Mouse (Mus musculus) lung, embryonic 15.5 days (tissue): ENCODE measurements at regions not wholly inside any gene's neighbourhood (a gene's known extent, or its start where the extent isn't known, plus 50 kb on each side); places are given as distances from the start of the nearest gene placed in this dataset.

Experiments
- ATAC-seq: fragments of 200-750 bp; cut with Nextera tagmentation; 2 replicates; pipeline ENCODE4 v1.8.0; 2017; ENCODE audit warnings: moderate number of reproducible peaks, borderline replicate concordance; ENCODE audit not compliant: low FRiP score, low TSS enrichment; ENCODE audit errors: extremely low read depth
- H3K27ac ChIP-seq: fragments of 300-500 bp; sonication (generic); 2 replicates; pipeline ENCODE4 v1.5.1; 2015; ENCODE audit warnings: moderate library complexity, mild to moderate bottlenecking, inconsistent platforms
- H3K27me3 ChIP-seq: fragments of 300-500 bp; sonication (generic); 2 replicates; pipeline ENCODE4 v1.6.1; 2015; ENCODE audit warnings: inconsistent platforms
- H3K36me3 ChIP-seq: fragments of 300-500 bp; sonication (generic); 2 replicates; pipeline ENCODE4 v1.6.1; 2015; ENCODE audit warnings: inconsistent platforms
- H3K4me1 ChIP-seq: fragments of 300-500 bp; sonication (generic); 2 replicates; pipeline ENCODE4 v1.6.1; 2015; ENCODE audit warnings: inconsistent platforms
- H3K4me2 ChIP-seq: fragments of 300-500 bp; sonication (generic); 2 replicates; pipeline ENCODE4 v1.6.1; 2015; ENCODE audit warnings: inconsistent platforms, mild to moderate bottlenecking, moderate library complexity
- H3K4me3 ChIP-seq: fragments of 300-500 bp; sonication (generic); 2 replicates; pipeline ENCODE4 v1.5.1; 2015; ENCODE audit warnings: mild to moderate bottlenecking, inconsistent platforms
- H3K9ac ChIP-seq: fragments of 300-500 bp; sonication (generic); 2 replicates; pipeline ENCODE4 v1.6.1; 2015; ENCODE audit warnings: inconsistent platforms
- H3K9me3 ChIP-seq: fragments of 300-500 bp; sonication (generic); 2 replicates; pipeline ENCODE4 v1.6.1; 2016; ENCODE audit warnings: inconsistent platforms
- WGBS: fragments of 180-500 bp; shearing (Covaris S2); methylation state at CpG from one replicate; pipeline ENCODE4 v1.1.7; 2015; 5-methylcytosine and 5-hydroxymethylcytosine counted together

DNA sequence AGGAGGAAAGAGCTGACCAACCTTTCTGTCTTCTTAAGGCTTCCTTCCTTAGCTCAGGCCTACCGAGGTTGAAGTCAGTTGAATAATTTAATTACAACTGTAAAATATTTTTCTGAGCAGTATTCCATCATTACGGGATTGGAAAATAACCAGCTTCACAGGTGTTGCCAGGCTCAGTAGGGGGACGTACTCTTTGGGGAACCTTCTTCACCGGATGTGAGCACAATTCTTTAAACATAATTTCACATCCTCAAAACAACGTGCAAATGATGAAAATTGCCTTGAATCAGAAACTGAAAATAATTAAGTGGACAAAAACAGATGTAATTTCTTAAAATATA is 515.9 kb downstream of the Tns3 start:
- Histone ChIP-seq H3K4me3 (no peak overlapping the region), H3K4me1 (no peaks in the 10 kb centered on the region), H3K36me3 (no peaks in the 10 kb centered on the region), H3K9me3 (no peaks in the 10 kb centered on the region), H3K27me3 (no peaks in the 10 kb centered on the region), H3K27ac (no peak overlapping the region), H3K9ac (no peak overlapping the region), H3K4me2 (no peak overlapping the region)
- no peak for ATAC-seq
- 86% methylated on average over 5 of the region's 5 CpGs for WGBS

- ATAC-seq, result no peak
- no peak overlapping the region for H3K4me2 ChIP-seq
- H3K4me1 ChIP-seq, result no peaks in the 10 kb centered on the region
- no peak overlapping the region for H3K9ac ChIP-seq
- H3K27ac ChIP-seq, result no peak overlapping the region
- H3K4me3 ChIP-seq, result no peak overlapping the region
- H3K36me3 ChIP-seq, result no peaks in the 10 kb centered on the region
- no peaks in the 10 kb centered on the region for H3K9me3 ChIP-seq
- no peaks in the 10 kb centered on the region for H3K27me3 ChIP-seq
- 64% methylated on average over 6 of the region's 6 CpGs for WGBS
Observed at GRCm38 (mm10) chr11:8147790-8148484, 516.4 kb downstream of the Tns3 start.

GRCm38 (mm10) chr11:8137366-8137765 is 527.0 kb downstream of the Tns3 start:
- Histone ChIP-seq H3K4me3 (no peak overlapping the region), H3K4me1 (no peaks in the 10 kb centered on the region), H3K36me3 (no peaks in the 10 kb centered on the region), H3K9ac (no peak overlapping the region), H3K27me3 (no peaks in the 10 kb centered on the region), H3K4me2 (no peak overlapping the region), H3K27ac (no peak overlapping the region), H3K9me3 (no peaks in the 10 kb centered on the region)
- 35% methylated on average over 4 of the region's 4 CpGs for WGBS
- no peak for ATAC-seq

GRCm38 (mm10) chr11:8136666-8137065 is 527.7 kb downstream of the Tns3 start:
- Histone ChIP-seq H3K4me1 (no peaks in the 10 kb centered on the region), H3K36me3 (no peaks in the 10 kb centered on the region), H3K9me3 (no peaks in the 10 kb centered on the region), H3K27ac (no peak overlapping the region), H3K9ac (no peak overlapping the region), H3K4me2 (no peak overlapping the region), H3K4me3 (no peak overlapping the region), H3K27me3 (no peaks in the 10 kb centered on the region)
- 76% methylated on average over 4 of the region's 4 CpGs for WGBS
- ATAC-seq, result no peak

- Histone ChIP-seq H3K27me3 (no peaks in the 10 kb centered on the region), H3K27ac (no peak overlapping the region), H3K9me3 (no peaks in the 10 kb centered on the region), H3K4me1 (no peaks in the 10 kb centered on the region), H3K9ac (no peak overlapping the region), H3K4me2 (no peak overlapping the region), H3K4me3 (no peak overlapping the region), H3K36me3 (no peaks in the 10 kb centered on the region)
- ATAC-seq, result no peak
- WGBS, result 66% methylated on average over 2 of the region's 2 CpGs
Observed at GRCm38 (mm10) chr11:8109286-8109685, 555.0 kb downstream of the Tns3 start.

GRCm38 (mm10) chr11:8101091-8101490 is 563.2 kb downstream of the Tns3 start:
- 71% methylated on average over 7 of the region's 7 CpGs for WGBS
- H3K27me3 ChIP-seq, result no peaks in the 10 kb centered on the region
- no peaks in the 10 kb centered on the region for H3K9me3 ChIP-seq
- H3K27ac ChIP-seq, result no peak overlapping the region
- H3K4me2 ChIP-seq, result no peak overlapping the region
- no peaks in the 10 kb centered on the region for H3K4me1 ChIP-seq
- H3K36me3 ChIP-seq, result no peaks in the 10 kb centered on the region
- H3K9ac ChIP-seq, result no peak overlapping the region
- H3K4me3 ChIP-seq, result no peak overlapping the region
- no peak for ATAC-seq

- 85% methylated on average over 2 of the region's 2 CpGs for WGBS
- Histone ChIP-seq H3K4me1 (no peaks in the 10 kb centered on the region), H3K27ac (no peak overlapping the region)
Observed at GRCm38 (mm10) chr11:8084328-8084727, 580.0 kb downstream of the Tns3 start.

DNA sequence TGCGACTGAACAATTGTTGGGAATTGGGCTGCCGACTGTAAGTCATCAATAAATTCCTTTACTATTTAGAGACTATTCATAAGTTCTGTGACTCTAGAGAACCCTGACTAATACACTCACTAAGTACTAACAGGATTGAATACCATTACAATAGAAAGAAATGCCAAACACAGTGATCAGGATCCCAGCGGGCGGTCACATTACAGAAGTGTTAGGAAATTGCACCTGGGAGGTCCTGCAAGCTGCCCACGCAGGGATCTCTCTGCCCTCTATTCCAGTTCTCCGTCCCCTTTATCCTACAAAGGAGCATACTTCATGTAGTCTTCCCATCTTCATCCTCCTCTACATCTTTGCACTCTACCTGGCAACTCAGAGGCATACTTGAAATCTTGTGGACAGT is 581.5 kb downstream of the Tns3 start:
- Histone ChIP-seq H3K27ac (no peak overlapping the region), H3K27me3 (no peaks in the 10 kb centered on the region), H3K4me1 (no peaks in the 10 kb centered on the region), H3K36me3 (no peaks in the 10 kb centered on the region), H3K4me3 (no peak overlapping the region), H3K9ac (no peak overlapping the region), H3K4me2 (no peak overlapping the region), H3K9me3 (no peaks in the 10 kb centered on the region)
- no peak for ATAC-seq
- 84% methylated on average over 4 of the region's 6 CpGs for whole genome bisulfite sequencing

More at GRCm38 (mm10) chr11:8084328-8084727, 580.0 kb downstream of the Tns3 start:
- Histone ChIP-seq H3K4me3 (no peak overlapping the region), H3K4me2 (no peak overlapping the region), H3K27me3 (no peaks in the 10 kb centered on the region), H3K36me3 (no peaks in the 10 kb centered on the region), H3K9ac (no peak overlapping the region), H3K9me3 (no peaks in the 10 kb centered on the region)
- no peak for ATAC-seq

- no peaks in the 10 kb centered on the region for H3K9me3 ChIP-seq
- H3K27me3 ChIP-seq, result no peaks in the 10 kb centered on the region
- ATAC-seq, result no peak
- no peak overlapping the region for H3K27ac ChIP-seq
- H3K36me3 ChIP-seq, result no peaks in the 10 kb centered on the region
- no peak overlapping the region for H3K4me3 ChIP-seq
- no peak overlapping the region for H3K4me2 ChIP-seq
- 57% methylated on average over 1 of the region's 1 CpGs for WGBS
- no peak overlapping the region for H3K9ac ChIP-seq
- no peaks in the 10 kb centered on the region for H3K4me1 ChIP-seq
Observed at GRCm38 (mm10) chr11:8073321-8073720, 591.0 kb downstream of the Tns3 start.

DNA sequence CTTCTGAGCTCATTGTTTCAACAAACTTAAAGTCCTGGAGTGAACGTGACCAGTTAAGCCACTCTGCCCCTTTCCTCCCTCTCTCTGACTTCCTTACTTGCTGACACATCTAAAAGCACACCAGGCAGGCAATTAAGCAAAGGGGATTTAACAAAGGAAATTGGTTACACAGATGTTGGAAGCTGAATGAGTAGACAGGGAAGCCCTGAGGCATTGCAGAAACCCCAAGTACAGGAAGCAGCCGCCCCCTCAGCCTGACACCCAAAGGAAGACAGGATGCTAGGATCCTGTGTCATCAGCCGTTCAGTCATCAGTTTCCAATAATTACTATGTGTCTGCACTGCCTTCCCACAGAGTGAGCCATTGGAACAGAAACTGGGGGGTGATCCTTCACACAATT is 595.5 kb downstream of the Tns3 start:
- Histone ChIP-seq H3K4me1 (no peaks in the 10 kb centered on the region), H3K4me3 (no peak overlapping the region), H3K9me3 (no peaks in the 10 kb centered on the region), H3K27me3 (no peaks in the 10 kb centered on the region), H3K4me2 (no peak overlapping the region), H3K27ac (no peak overlapping the region), H3K36me3 (no peaks in the 10 kb centered on the region), H3K9ac (no peak overlapping the region)
- 21% methylated on average over 3 of the region's 3 CpGs for WGBS
- ATAC-seq, result no peak

- H3K36me3 ChIP-seq, result no peaks in the 10 kb centered on the region
- 85% methylated on average over 4 of the region's 4 CpGs for WGBS
- no peaks in the 10 kb centered on the region for H3K4me1 ChIP-seq
- H3K27me3 ChIP-seq, result no peaks in the 10 kb centered on the region
- no peak overlapping the region for H3K27ac ChIP-seq
- no peak overlapping the region for H3K4me3 ChIP-seq
- H3K9me3 ChIP-seq, result no peaks in the 10 kb centered on the region
- no peak overlapping the region for H3K4me2 ChIP-seq
- ATAC-seq, result no peak
- no peak overlapping the region for H3K9ac ChIP-seq
Observed at GRCm38 (mm10) chr11:8067330-8067729, 597.0 kb downstream of the Tns3 start.

DNA sequence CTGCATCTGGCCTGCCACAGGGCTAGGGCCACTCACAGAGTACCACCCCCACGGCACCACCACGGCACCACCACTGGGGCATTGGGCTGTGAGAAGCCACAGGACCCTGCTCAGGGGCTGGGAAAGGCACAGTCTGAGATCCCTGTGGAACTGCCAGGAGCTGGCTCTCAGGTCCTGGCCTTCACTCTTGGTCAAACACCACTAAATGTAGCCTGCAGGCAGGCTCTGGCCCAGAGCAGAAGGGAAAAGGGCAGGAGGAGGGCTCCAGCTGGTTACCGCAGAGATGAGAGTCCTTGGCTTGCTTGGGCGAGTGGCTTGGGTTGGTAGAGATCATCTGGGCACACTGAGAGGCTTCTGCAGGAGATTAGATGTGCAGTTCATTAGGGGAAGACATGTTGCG is 598.5 kb downstream of the Tns3 start:
- Histone ChIP-seq H3K9me3 (no peaks in the 10 kb centered on the region), H3K27me3 (no peaks in the 10 kb centered on the region), H3K27ac (no peak overlapping the region), H3K4me1 (no peaks in the 10 kb centered on the region), H3K36me3 (no peaks in the 10 kb centered on the region), H3K4me2 (no peak overlapping the region), H3K9ac (no peak overlapping the region), H3K4me3 (no peak overlapping the region)
- ATAC-seq, result no peak
- 82% methylated on average over 5 of the region's 5 CpGs for WGBS

GRCm38 (mm10) chr11:8065086-8065485 is 599.2 kb downstream of the Tns3 start:
- Histone ChIP-seq H3K4me1 (no peaks in the 10 kb centered on the region), H3K4me3 (no peak overlapping the region), H3K4me2 (no peak overlapping the region), H3K27me3 (no peaks in the 10 kb centered on the region), H3K9ac (no peak overlapping the region), H3K36me3 (no peaks in the 10 kb centered on the region), H3K27ac (no peak overlapping the region), H3K9me3 (no peaks in the 10 kb centered on the region)
- WGBS, result 79% methylated on average over 1 of the region's 1 CpGs
- ATAC-seq, result no peak
